Mouse (Mus musculus) lung, embryonic 15.5 days (tissue): ENCODE data around the gene Gjc3. TPM values are rescaled to one million over a fixed set of nuclear protein-coding genes. Genes with fewer than 3 reads are reported as not detected.
"Not testable (repeated sequence)": the region's sequence is repeated elsewhere in the genome, so short reads cannot be mapped to it uniquely, and the experiment has no call there.

Experiments used
- ATAC-seq: fragments of 200-750 bp; cut with Nextera tagmentation; 2 replicates; pipeline ENCODE4 v1.8.0; 2017; ENCODE audit warnings: moderate number of reproducible peaks, borderline replicate concordance; ENCODE audit not compliant: low FRiP score, low TSS enrichment; ENCODE audit errors: extremely low read depth
- H3K27ac ChIP-seq: fragments of 300-500 bp; sonication (generic); 2 replicates; pipeline ENCODE4 v1.5.1; 2015; ENCODE audit warnings: moderate library complexity, mild to moderate bottlenecking, inconsistent platforms
- H3K27me3 ChIP-seq: fragments of 300-500 bp; sonication (generic); 2 replicates; pipeline ENCODE4 v1.6.1; 2015; ENCODE audit warnings: inconsistent platforms
- H3K36me3 ChIP-seq: fragments of 300-500 bp; sonication (generic); 2 replicates; pipeline ENCODE4 v1.6.1; 2015; ENCODE audit warnings: inconsistent platforms
- H3K4me1 ChIP-seq: fragments of 300-500 bp; sonication (generic); 2 replicates; pipeline ENCODE4 v1.6.1; 2015; ENCODE audit warnings: inconsistent platforms
- H3K4me2 ChIP-seq: fragments of 300-500 bp; sonication (generic); 2 replicates; pipeline ENCODE4 v1.6.1; 2015; ENCODE audit warnings: inconsistent platforms, mild to moderate bottlenecking, moderate library complexity
- H3K4me3 ChIP-seq: fragments of 300-500 bp; sonication (generic); 2 replicates; pipeline ENCODE4 v1.5.1; 2015; ENCODE audit warnings: mild to moderate bottlenecking, inconsistent platforms
- H3K9ac ChIP-seq: fragments of 300-500 bp; sonication (generic); 2 replicates; pipeline ENCODE4 v1.6.1; 2015; ENCODE audit warnings: inconsistent platforms
- H3K9me3 ChIP-seq: fragments of 300-500 bp; sonication (generic); 2 replicates; pipeline ENCODE4 v1.6.1; 2016; ENCODE audit warnings: inconsistent platforms
- WGBS: fragments of 180-500 bp; shearing (Covaris S2); methylation state at CpG from one replicate; pipeline ENCODE4 v1.1.7; 2015; 5-methylcytosine and 5-hydroxymethylcytosine counted together
- polyA plus RNA-seq: library from polyadenylated mRNA; unstranded; fragments of >200 nt; fragmentation: Nextera tagmentation; extraction: Ambion mirVana; gene quantifications from 2 replicates; pipeline ENCODE4 v1.2.1, GENCODE M21; 2015

Gjc3 gene
- polyA plus RNA-seq, 1 experiment from 2014 or later = 0.12 TPM

GRCm38 (mm10) chr5:137951218-137951617 lies 11.7 kb downstream of the Gjc3 start:
- H3K9ac ChIP-seq = no peak overlapping the region
- H3K27me3 ChIP-seq = no peaks in the 10 kb centered on the region
- H3K36me3 ChIP-seq = no peaks in the 10 kb centered on the region
- H3K4me3 ChIP-seq = no peak overlapping the region
- WGBS = 28% methylated on average over 6 of the region's 6 CpGs
- no peaks in the 10 kb centered on the region for H3K4me1 ChIP-seq
- H3K9me3 ChIP-seq = no peaks in the 10 kb centered on the region
- ATAC-seq = no peak
- no peak overlapping the region for H3K27ac ChIP-seq
- H3K4me2 ChIP-seq = no peak overlapping the region

GRCm38 (mm10) chr5:137947303-137947702 lies 15.6 kb downstream of the Gjc3 start:
- H3K27me3 ChIP-seq = no peaks in the 10 kb centered on the region
- no peaks in the 10 kb centered on the region for H3K36me3 ChIP-seq
- H3K27ac ChIP-seq = no peak overlapping the region
- no peak overlapping the region for H3K9ac ChIP-seq
- no peak overlapping the region for H3K4me3 ChIP-seq
- no peak for ATAC-seq
- no peak overlapping the region for H3K4me2 ChIP-seq
- H3K9me3 ChIP-seq = no peaks in the 10 kb centered on the region
- no peaks in the 10 kb centered on the region for H3K4me1 ChIP-seq

GRCm38 (mm10) chr5:137943133-137943532 lies 19.8 kb downstream of the Gjc3 start:
- H3K27me3 ChIP-seq = no peaks in the 10 kb centered on the region
- no peak overlapping the region for H3K27ac ChIP-seq
- WGBS = 50% methylated on average over 1 of the region's 1 CpGs
- H3K9me3 ChIP-seq = no peaks in the 10 kb centered on the region
- no peaks in the 10 kb centered on the region for H3K4me1 ChIP-seq
- H3K9ac ChIP-seq = no peak overlapping the region
- no peak for ATAC-seq
- H3K36me3 ChIP-seq = no peaks in the 10 kb centered on the region
- H3K4me2 ChIP-seq = no peak overlapping the region
- no peak overlapping the region for H3K4me3 ChIP-seq

- no peak overlapping the region for H3K4me3 ChIP-seq
- no peak for ATAC-seq
- H3K9ac ChIP-seq = no peak overlapping the region
- no peak overlapping the region for H3K4me2 ChIP-seq
- H3K27ac ChIP-seq = no peak overlapping the region
- 68% methylated on average over 4 of the region's 4 CpGs for WGBS
- no peaks in the 10 kb centered on the region for H3K27me3 ChIP-seq
- no peaks in the 10 kb centered on the region for H3K9me3 ChIP-seq
- no peaks in the 10 kb centered on the region for H3K4me1 ChIP-seq
- no peaks in the 10 kb centered on the region for H3K36me3 ChIP-seq
Observed at GRCm38 (mm10) chr5:137940948-137941347, 21.9 kb downstream of the Gjc3 start.

- Histone ChIP-seq H3K9me3 (no peaks in the 10 kb centered on the region), H3K4me3 (no peak overlapping the region), H3K27ac (no peak overlapping the region), H3K36me3 (no peaks in the 10 kb centered on the region), H3K4me2 (no peak overlapping the region), H3K9ac (no peak overlapping the region), H3K4me1 (no peaks in the 10 kb centered on the region), H3K27me3 (no peaks in the 10 kb centered on the region)
- WGBS = 62% methylated on average over 4 of the region's 4 CpGs
- no peak for ATAC-seq
Observed at GRCm38 (mm10) chr5:137937238-137937637, 25.7 kb downstream of the Gjc3 start.

GRCm38 (mm10) chr5:137936486-137936885 lies 26.4 kb downstream of the Gjc3 start:
- ATAC-seq = no peak
- no peaks in the 10 kb centered on the region for H3K27me3 ChIP-seq
- H3K9me3 ChIP-seq = no peaks in the 10 kb centered on the region
- WGBS = 78% methylated on average over 2 of the region's 2 CpGs
- H3K9ac ChIP-seq = no peak overlapping the region
- no peak overlapping the region for H3K4me3 ChIP-seq
- no peak overlapping the region for H3K27ac ChIP-seq
- H3K4me2 ChIP-seq = no peak overlapping the region
- no peaks in the 10 kb centered on the region for H3K4me1 ChIP-seq
- no peaks in the 10 kb centered on the region for H3K36me3 ChIP-seq

GRCm38 (mm10) chr5:137933934-137934333 lies 29.0 kb downstream of the Gjc3 start:
- not testable (repeated sequence) for H3K4me3 ChIP-seq, H3K4me1 ChIP-seq, H3K36me3 ChIP-seq, H3K27ac ChIP-seq, H3K27me3 ChIP-seq, H3K4me2 ChIP-seq, H3K9ac ChIP-seq, H3K9me3 ChIP-seq, ATAC-seq
- 59% methylated on average over 2 of the region's 2 CpGs for WGBS

- H3K9ac ChIP-seq = no peak overlapping the region
Observed at GRCm38 (mm10) chr5:137928439-137928838, 34.5 kb downstream of the Gjc3 start.

GRCm38 (mm10) chr5:137922171-137922570 lies 40.7 kb downstream of the Gjc3 start:
- Histone ChIP-seq H3K4me1 (no peaks in the 10 kb centered on the region), H3K4me3 (no peak overlapping the region), H3K36me3 (no peaks in the 10 kb centered on the region), H3K9me3 (no peaks in the 10 kb centered on the region), H3K27ac (0 out of 2 replicates have a peak overlapping the region, but pooled peaks have one; percentile 7), H3K4me2 (no peak overlapping the region), H3K27me3 (no peaks in the 10 kb centered on the region), H3K9ac (no peak overlapping the region)
- no peak for ATAC-seq

More at GRCm38 (mm10) chr5:137928439-137928838, 34.5 kb downstream of the Gjc3 start:
- 60% methylated on average over 11 of the region's 11 CpGs for WGBS
- Histone ChIP-seq H3K4me2 (no peak overlapping the region), H3K36me3 (no peaks in the 10 kb centered on the region), H3K4me1 (no peaks in the 10 kb centered on the region), H3K4me3 (no peak overlapping the region), H3K9me3 (no peaks in the 10 kb centered on the region), H3K27ac (no peak overlapping the region), H3K27me3 (no peaks in the 10 kb centered on the region)
- no peak for ATAC-seq

- ATAC-seq = no peak
- Histone ChIP-seq H3K9ac (no peak within 1 kb of the TSS), H3K27me3 (no peaks in the 10 kb centered on the region), H3K4me1 (no peaks in the 10 kb centered on the region), H3K4me3 (no peak within 1 kb of the TSS), H3K4me2 (no peak within 1 kb of the TSS), H3K27ac (0 out of 2 replicates have a peak within 1 kb of the TSS, but pooled peaks have one; percentile 7), H3K36me3 (no peaks in the 10 kb centered on the region), H3K9me3 (no peaks in the 10 kb centered on the region)
- 26% methylated on average over 2 of the region's 2 CpGs for WGBS
Observed at GRCm38 (mm10) chr5:137921532-137921931, 41.4 kb downstream of the Gjc3 start, which contains the start of gene Cyp3a13. Gene Cyp3a13, minus strand, starts transcription at chr5:137921619.

- no peak overlapping the region for H3K27ac ChIP-seq
- H3K4me1 ChIP-seq = no peaks in the 10 kb centered on the region
- no peak for ATAC-seq
- H3K27me3 ChIP-seq = no peaks in the 10 kb centered on the region
- H3K36me3 ChIP-seq = no peaks in the 10 kb centered on the region
- H3K4me2 ChIP-seq = no peak overlapping the region
- H3K9me3 ChIP-seq = no peaks in the 10 kb centered on the region
- H3K9ac ChIP-seq = no peak overlapping the region
- no peak overlapping the region for H3K4me3 ChIP-seq
- 68% methylated on average over 6 of the region's 6 CpGs for WGBS
Observed at GRCm38 (mm10) chr5:137915550-137915949, 47.3 kb downstream of the Gjc3 start.

- Histone ChIP-seq H3K4me2 (no peak overlapping the region), H3K27me3 (no peaks in the 10 kb centered on the region), H3K9ac (no peak overlapping the region), H3K36me3 (no peaks in the 10 kb centered on the region), H3K4me3 (no peak overlapping the region), H3K4me1 (no peaks in the 10 kb centered on the region), H3K27ac (no peak overlapping the region), H3K9me3 (no peaks in the 10 kb centered on the region)
- no peak for ATAC-seq
Observed at GRCm38 (mm10) chr5:137914508-137914907, 48.4 kb downstream of the Gjc3 start.

- H3K4me2 ChIP-seq = no peak overlapping the region
- no peaks in the 10 kb centered on the region for H3K27me3 ChIP-seq
- H3K36me3 ChIP-seq = no peaks in the 10 kb centered on the region
- H3K4me1 ChIP-seq = no peaks in the 10 kb centered on the region
- H3K9me3 ChIP-seq = no peaks in the 10 kb centered on the region
- H3K4me3 ChIP-seq = no peak overlapping the region
- peak overlapping the region; percentile 11; the same call in 1 of the 2 replicates for H3K27ac ChIP-seq
- WGBS = 49% methylated on average over 3 of the region's 3 CpGs
- ATAC-seq = peak; percentile 64
- no peak overlapping the region for H3K9ac ChIP-seq
Observed at GRCm38 (mm10) chr5:137909564-137910262, 53.2 kb downstream of the Gjc3 start.
